ENCODE assay signal across 9 mouse cellular contexts in genomic region chr17:52461709-52462141, GRCm38 (mm10).
DNase-seq lines count a peak whose midpoint lies in the region; ATAC-seq and TF ChIP-seq lines count a peak whose summit lies in the region.
"Had no signal": no experiment of that assay in that cellular context is flagged by ENCODE, and none has a peak within 500 bp of the region (broad histone marks: within the 10 kb centered on the region; RNA-seq: fewer than 3 reads in every experiment).

No protein-coding gene starts in this region.

- H3K4me3 ChIP-seq in heart, embryonic 11.5 days (ENCODE audit: low read depth, low read length): no peak overlapping the region
- no peak overlapping the region for H3K4me3 ChIP-seq in hindbrain, embryonic 16.5 days (ENCODE audit: low read length)
- H3K4me3 ChIP-seq in olfactory bulb, adult 2 months (ENCODE audit: insufficient read depth, low read depth, low read length): no peak overlapping the region
- H3K4me3 ChIP-seq: limb, embryonic 13.5 days had no signal

- WGBS in heart, embryonic 11.5 days (ENCODE audit: insufficient replicate concordance): 34% methylated on average over 6 of the region's 6 CpGs
- 21% methylated on average over 6 of the region's 6 CpGs for WGBS in hindbrain, embryonic 16.5 days
- 25% methylated on average over 6 of the region's 6 CpGs for WGBS in olfactory bulb, adult 2 months

- intact Hi-C loops in left cerebral cortex, postnatal 4 days (cut with DNase I): loop anchor here (10.0 kb wide), 3 partner anchors 1277 to 1647 kb away; no protein-coding TSS in a partner anchor

- DNase-seq in heart, adult 11 months: peak; percentile 71
- DNase-seq in NIH3T3 (ENCODE audit: low read depth): peak; percentile 37
- peak; percentile 73 for DNase-seq in embryo, embryonic 11 days
- peak; percentile 53 for DNase-seq in left cerebral cortex, postnatal 4 days
- DNase-seq in urinary bladder, postnatal 36 days (ENCODE audit: low spot score in 2 of 2): no peak

- H3K27me3 ChIP-seq in heart, embryonic 11.5 days (ENCODE audit: control insufficient read depth, insufficient read depth, low read length): no peaks in the 10 kb centered on the region
- no peaks in the 10 kb centered on the region for H3K27me3 ChIP-seq in hindbrain, embryonic 16.5 days (replicated peaks; ENCODE audit: control insufficient read depth, insufficient read depth, low read length)
- H3K27me3 ChIP-seq: limb, embryonic 13.5 days had no signal

- H3K36me3 ChIP-seq in heart, embryonic 11.5 days (ENCODE audit: control insufficient read depth, insufficient read depth, low read length): no peaks in the 10 kb centered on the region
- no peaks in the 10 kb centered on the region for H3K36me3 ChIP-seq in hindbrain, embryonic 16.5 days (ENCODE audit: control insufficient read depth, insufficient read depth, low read length)
- H3K36me3 ChIP-seq: limb, embryonic 13.5 days had no signal

- H3K4me1 ChIP-seq in heart, embryonic 11.5 days (ENCODE audit: control insufficient read depth, insufficient read depth, low read length): no peaks in the 10 kb centered on the region
- H3K4me1 ChIP-seq in hindbrain, embryonic 16.5 days (ENCODE audit: control insufficient read depth, insufficient read depth, low read depth, low read length): no peaks in the 10 kb centered on the region; the same call in 1 of the 2 replicates
- 0 out of 2 replicates have a peak, but pooled peaks cover 2% of the 10 kb centered on the region for H3K4me1 ChIP-seq in olfactory bulb, adult 2 months (ENCODE audit: control insufficient read depth, insufficient read depth, low read length)
- H3K4me1 ChIP-seq: limb, embryonic 13.5 days had no signal

- no peak for TF ChIP-seq POLR2A in olfactory bulb, adult 2 months (IDR thresholded peaks at IDR 0.05; ENCODE audit: insufficient read depth, low read depth, low read length)

- no peak overlapping the region for H3K9ac ChIP-seq in heart, embryonic 11.5 days (ENCODE audit: low read depth, low read length)
- H3K9ac ChIP-seq in hindbrain, embryonic 16.5 days (ENCODE audit: low read depth, low read length): no peak overlapping the region
- H3K9ac ChIP-seq: limb, embryonic 13.5 days had no signal

- no peak overlapping the region for H3K4me2 ChIP-seq in heart, embryonic 11.5 days
- H3K4me2 ChIP-seq in hindbrain, embryonic 16.5 days (ENCODE audit: low read length): no peak overlapping the region
- H3K4me2 ChIP-seq: limb, embryonic 13.5 days had no signal

- no peak overlapping the region for H3K27ac ChIP-seq in heart, embryonic 11.5 days (ENCODE audit: low read depth, low read length)
- H3K27ac ChIP-seq in hindbrain, embryonic 16.5 days (ENCODE audit: low read depth, low read length): 0 out of 2 replicates have a peak overlapping the region, but pooled peaks have one; percentile 23
- H3K27ac ChIP-seq in olfactory bulb, adult 2 months (ENCODE audit: insufficient read depth, low read depth, low read length): no peak overlapping the region
- H3K27ac ChIP-seq: limb, embryonic 13.5 days had no signal

- peak; percentile 16; the same call in 1 of the 2 replicates for TF ChIP-seq CTCF in olfactory bulb, adult 2 months (IDR thresholded peaks at IDR 0.05; ENCODE audit: insufficient read depth, low read depth, low read length)

- no peaks in the 10 kb centered on the region for H3K9me3 ChIP-seq in heart, embryonic 11.5 days (replicated peaks; ENCODE audit: control insufficient read depth, low read length)
- no peaks in the 10 kb centered on the region for H3K9me3 ChIP-seq in hindbrain, embryonic 16.5 days (ENCODE audit: control insufficient read depth, low read length)
- H3K9me3 ChIP-seq: limb, embryonic 13.5 days had no signal

- no peak for ATAC-seq in heart, embryonic 11.5 days (replicated peaks; ENCODE audit: insufficient number of reproducible peaks, low FRiP score, low TSS enrichment)
- ATAC-seq in hindbrain, embryonic 16.5 days: peak; percentile 74

Comparison
In these comparisons a context has a peak if more than half of its experiments do, and no peak if none do; other contexts are left out.
1. DNase-seq: peak in heart, adult 11 months (single experiment), NIH3T3 (single experiment), embryo, embryonic 11 days (single experiment) and left cerebral cortex, postnatal 4 days (single experiment); none in urinary bladder, postnatal 36 days (0 of 2).